Mouse (Mus musculus) cerebellum, postnatal 14 days (tissue): ENCODE data around the gene Met.

ENCODE experiments used
- DNase-seq, 2 experiments: peaks; one replicate each; pipeline ENCODE4 v3.0.0; 2021; ENCODE audit warnings: mixed read lengths in 2 of 2

Gene Met

GRCm38 (mm10) chr6:17612652-17613051 is 149.1 kb downstream of the Met start:
- DNase-seq = no peak

- DNase-seq = no peak
Measured at GRCm38 (mm10) chr6:17620823-17621222, 157.2 kb downstream of the Met start.

- no peak for DNase-seq
Measured at GRCm38 (mm10) chr6:17621436-17621835, 157.8 kb downstream of the Met start.
